Mouse (Mus musculus): ENCODE data around the gene Lrrc75a.

DNA sequence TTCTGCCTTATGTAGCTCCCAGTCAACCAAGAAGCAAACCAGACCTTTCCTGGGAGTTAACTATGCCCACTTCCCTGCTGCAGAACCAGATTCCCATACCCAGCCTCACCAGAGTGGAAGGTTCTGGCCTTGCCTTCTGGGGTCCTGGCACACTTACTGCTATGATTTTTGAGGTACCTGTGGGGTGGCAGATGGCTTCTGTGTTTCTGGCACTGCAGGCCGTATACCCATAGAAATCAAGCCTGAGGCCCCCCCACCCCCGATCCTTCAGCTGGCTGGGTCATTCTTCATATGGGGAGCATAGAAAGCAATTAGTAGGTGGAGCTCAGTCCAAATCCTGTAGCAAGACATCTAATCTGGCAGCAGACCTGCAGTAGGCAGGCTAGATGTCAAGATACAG, 57.3 kb downstream of the Lrrc75a start:
- no peak for TF ChIP-seq EP300 (IDR thresholded peaks at IDR 0.05; ENCODE audit: low read depth in 1 of 2, low read length in 2 of 2)
- TF ChIP-seq NELFE (IDR thresholded peaks at IDR 0.05; ENCODE audit: low read depth, low read length), result no peak
- no peak for TF ChIP-seq POLR2A (IDR thresholded peaks at IDR 0.05; ENCODE audit: control insufficient read depth in 1 of 2, insufficient read depth in 1 of 2, low read depth in 1 of 2, low read length in 2 of 2, poor library complexity in 1 of 2)
- TF ChIP-seq UBTF (IDR thresholded peaks at IDR 0.05; ENCODE audit: borderline replicate concordance, insufficient read depth, low read depth, low read length), result no peak
- TF ChIP-seq CTCF (IDR thresholded peaks at IDR 0.05 in 2 of 3, conservative IDR thresholded peaks at IDR 0.05 in 1 of 3; ENCODE audit: control insufficient read depth in 1 of 3, insufficient read depth in 1 of 3, low read depth in 2 of 3, low read length in 3 of 3, poor library complexity in 1 of 3, severe bottlenecking in 1 of 3), result no peak
- no peak for TF ChIP-seq ZNF384 (IDR thresholded peaks at IDR 0.05; ENCODE audit: low read depth, low read length)
- TF ChIP-seq SMC3 (IDR thresholded peaks at IDR 0.05; ENCODE audit: low read depth, low read length), result no peak
- no peak for TF ChIP-seq GATA1 (IDR thresholded peaks at IDR 0.05; ENCODE audit: low read depth, low read length)
- no peak for TF ChIP-seq MYC (IDR thresholded peaks at IDR 0.05; ENCODE audit: low read depth, low read length)
- no peak for TF ChIP-seq ZMIZ1 (IDR thresholded peaks at IDR 0.05; ENCODE audit: low read depth, low read length)
